Mouse (Mus musculus) heart, adult 2 months (tissue): ENCODE results near the gene Gpx8. TPM values are rescaled to one million over a fixed set of nuclear protein-coding genes. Genes with fewer than 3 reads are reported as not detected.
A peak's percentile ranks its signal among the peaks of the same experiment; 100 is the strongest.
"Not testable (repeated sequence)": the region's sequence is repeated elsewhere in the genome, so short reads cannot be mapped to it uniquely, and the experiment has no call there.

Source experiments
- DNase-seq, 2 experiments: peaks; one replicate each; pipeline ENCODE4 v3.0.0; 2021
- H3K27ac ChIP-seq: fragments of 200-600 bp; 2 replicates; pipeline ENCODE4 v1.8.1; 2022
- H3K27me3 ChIP-seq: fragments of 200-500 bp; 2 replicates; pipeline ENCODE4 v1.6.1; 2012; ENCODE audit warnings: mild to moderate bottlenecking, low read length, inconsistent platforms, mixed read lengths; ENCODE audit not compliant: control insufficient read depth, insufficient read depth
- H3K36me3 ChIP-seq: fragments of 200-500 bp; 2 replicates; pipeline ENCODE4 v1.6.1; 2012; ENCODE audit warnings: low read length, inconsistent platforms; ENCODE audit not compliant: control insufficient read depth, insufficient read depth
- H3K4me1 ChIP-seq: fragments of 200-500 bp; 2 replicates; pipeline ENCODE4 v1.6.1; 2011; ENCODE audit warnings: low read length; ENCODE audit not compliant: control insufficient read depth, insufficient read depth
- H3K4me3 ChIP-seq: fragments of 200-600 bp; 2 replicates; pipeline ENCODE4 v1.8.1; 2022
- H3K79me2 ChIP-seq: fragments of 200-500 bp; replicated peaks from 2 replicates; pipeline ENCODE4 v1.6.1; 2012; ENCODE audit warnings: mild to moderate bottlenecking, inconsistent platforms, low read length, moderate library complexity, mixed read lengths; ENCODE audit not compliant: control insufficient read depth, insufficient read depth
- H3K9ac ChIP-seq: fragments of 200-500 bp; 2 replicates; pipeline ENCODE4 v1.6.1; 2012; ENCODE audit warnings: low read depth, mild to moderate bottlenecking, control low read depth, inconsistent platforms, low read length, mixed read lengths
- CTCF ChIP-seq: fragments of 200-600 bp; IDR thresholded peaks from 2 replicates; pipeline ENCODE4 v1.8.1; 2022; ENCODE audit warnings: antibody characterized with exemption, mild to moderate bottlenecking, moderate library complexity
- EP300 ChIP-seq: fragments of 200-500 bp; IDR thresholded peaks from 2 replicates; pipeline ENCODE4 v1.6.1; 2011; ENCODE audit warnings: low read depth, low read length, control low read depth; ENCODE audit not compliant: insufficient read depth
- POLR2A ChIP-seq: fragments of 200-500 bp; IDR thresholded peaks from 2 replicates; pipeline ENCODE4 v1.6.1; 2011; ENCODE audit warnings: mild to moderate bottlenecking, low read depth, low read length, control low read depth; ENCODE audit not compliant: insufficient read depth
- WGBS: fragments of 180-500 bp; shearing (Covaris S2); methylation state at CpG from one replicate; pipeline ENCODE4 v1.1.7; 2018; 5-methylcytosine and 5-hydroxymethylcytosine counted together
- intact Hi-C: fragments of 180-260 bp; cut with DNase I; formaldehyde crosslinking; loops from one replicate; pipeline ENCODE4 v1.15.1; 2025
- polyA plus RNA-seq: library from polyadenylated mRNA; depleted of rRNA; stranded (reverse); fragments of >200 nt; gene quantifications from 2 replicates; pipeline ENCODE4 v1.2.3, GENCODE M21; 2012
- total RNA-seq, 2 experiments: library from RNA; stranded (reverse); gene quantifications; 2 replicates each; pipeline ENCODE4 v1.2.3; 2021

The Gpx8 gene
- total and polyA plus RNA-seq, 3 experiments, result 9.5 to 37.9 (median 37.1) TPM

DNA sequence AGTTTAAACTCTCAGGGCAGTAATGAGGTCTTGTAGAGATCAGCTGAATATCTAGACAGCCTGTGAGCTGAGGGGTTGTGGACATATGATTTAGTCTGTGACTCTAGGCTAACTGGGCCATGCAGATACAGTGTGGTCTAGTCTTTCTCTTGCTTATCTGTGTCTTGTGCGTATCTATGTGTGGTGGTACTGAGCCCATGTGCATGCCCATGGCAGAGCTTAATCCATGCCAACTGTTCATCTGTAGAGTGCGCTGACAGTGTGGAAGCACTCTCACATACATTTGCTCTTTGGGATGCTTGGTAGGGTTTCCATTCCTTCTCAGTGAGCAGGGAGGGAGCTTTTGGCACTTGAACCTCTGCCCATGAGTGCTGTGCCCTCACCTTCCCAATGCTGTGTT lies 24.7 kb downstream of the Gpx8 start:
- Histone ChIP-seq H3K4me3 (no peak overlapping the region), H3K27ac (no peak overlapping the region), H3K9ac (no peak overlapping the region), H3K27me3 (peaks cover 5% of the 10 kb centered on the region; the same call in 1 of the 2 replicates), H3K79me2 (no peaks in the 10 kb centered on the region), H3K36me3 (no peaks in the 10 kb centered on the region), H3K4me1 (no peaks in the 10 kb centered on the region)
- intact Hi-C loops, result no loop called here
- DNase-seq, result no peak
- whole genome bisulfite sequencing, result 79% methylated on average over 2 of the region's 2 CpGs
- TF ChIP-seq CTCF, result no peak
- no peak for TF ChIP-seq EP300
- TF ChIP-seq POLR2A, result no peak

DNA sequence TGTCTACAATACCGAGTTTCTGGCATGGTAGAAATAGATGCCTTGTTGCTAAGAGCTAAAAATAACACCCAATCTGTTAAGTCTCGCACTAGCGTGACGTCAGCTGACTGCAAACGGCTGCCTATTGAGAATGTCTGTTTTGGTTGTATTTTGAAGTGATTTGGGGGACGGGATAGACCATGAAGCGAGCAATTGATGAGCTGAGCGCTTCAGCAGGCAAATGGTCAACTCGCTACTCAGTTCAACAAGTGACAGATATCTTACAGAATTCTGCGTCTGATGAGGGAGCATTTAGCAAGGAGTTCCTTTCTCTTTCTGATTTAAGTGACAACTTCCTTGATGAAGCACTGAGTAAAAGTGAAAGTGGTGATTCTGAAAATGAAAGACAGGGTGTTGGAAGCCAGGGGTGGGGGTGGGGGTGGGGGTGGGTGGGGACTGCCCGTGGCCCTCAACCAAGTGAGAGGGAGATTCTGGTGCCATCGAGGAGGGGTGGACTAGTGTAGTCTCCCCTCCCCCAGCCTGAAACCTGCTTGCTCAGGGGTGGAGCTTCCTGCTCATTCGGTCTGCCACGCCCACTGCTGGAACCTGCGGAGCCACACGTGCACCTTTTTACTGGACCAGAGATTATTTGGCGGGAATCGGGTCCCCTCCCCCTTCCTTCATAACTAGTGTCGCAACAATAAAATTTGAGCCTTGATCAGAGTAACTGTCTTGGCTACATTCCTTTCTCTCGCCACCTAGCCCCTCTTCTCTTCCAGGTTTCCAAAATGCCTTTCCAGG lies 32.8 kb downstream of the Gpx8 start:
- H3K79me2 ChIP-seq, DNase-seq, H3K36me3 ChIP-seq, H3K4me1 ChIP-seq, intact Hi-C loops, H3K27me3 ChIP-seq, H3K27ac ChIP-seq: not testable (repeated sequence)
- Histone ChIP-seq H3K4me3 (peak overlapping the region; percentile 30), H3K9ac (peak overlapping the region; percentile 57)
- WGBS, result 18% methylated on average over 20 of the region's 20 CpGs

DNA sequence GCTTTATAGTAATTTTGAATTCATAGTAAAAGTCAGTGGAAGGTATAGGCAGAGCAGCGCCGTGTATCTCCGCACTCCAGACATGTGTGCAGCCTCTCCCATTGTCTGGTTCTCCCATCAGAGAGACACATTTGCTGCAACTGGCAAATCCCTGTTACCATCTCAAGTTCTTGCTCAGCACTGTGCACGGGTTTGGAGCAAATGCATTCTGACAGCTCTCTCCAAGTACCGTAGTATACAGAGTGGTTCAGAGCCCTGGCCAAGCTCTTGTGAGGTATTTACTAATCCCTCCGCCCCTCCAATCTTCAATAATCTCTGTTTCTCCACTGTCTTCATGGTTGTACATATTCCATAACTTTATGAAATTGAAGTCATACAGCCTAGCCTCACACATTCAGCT lies 33.5 kb downstream of the Gpx8 start:
- Histone ChIP-seq H3K27me3 (no peaks in the 10 kb centered on the region), H3K4me3 (no peak overlapping the region), H3K4me1 (no peaks in the 10 kb centered on the region; the same call in none of the 2 replicates), H3K79me2 (no peaks in the 10 kb centered on the region), H3K36me3 (no peaks in the 10 kb centered on the region), H3K9ac (no peak overlapping the region), H3K27ac (no peak overlapping the region)
- TF ChIP-seq CTCF (no peak), EP300 (no peak), POLR2A (no peak)
- intact Hi-C loops, result no loop called here
- WGBS, result 73% methylated on average over 6 of the region's 6 CpGs
- DNase-seq, result no peak

DNA sequence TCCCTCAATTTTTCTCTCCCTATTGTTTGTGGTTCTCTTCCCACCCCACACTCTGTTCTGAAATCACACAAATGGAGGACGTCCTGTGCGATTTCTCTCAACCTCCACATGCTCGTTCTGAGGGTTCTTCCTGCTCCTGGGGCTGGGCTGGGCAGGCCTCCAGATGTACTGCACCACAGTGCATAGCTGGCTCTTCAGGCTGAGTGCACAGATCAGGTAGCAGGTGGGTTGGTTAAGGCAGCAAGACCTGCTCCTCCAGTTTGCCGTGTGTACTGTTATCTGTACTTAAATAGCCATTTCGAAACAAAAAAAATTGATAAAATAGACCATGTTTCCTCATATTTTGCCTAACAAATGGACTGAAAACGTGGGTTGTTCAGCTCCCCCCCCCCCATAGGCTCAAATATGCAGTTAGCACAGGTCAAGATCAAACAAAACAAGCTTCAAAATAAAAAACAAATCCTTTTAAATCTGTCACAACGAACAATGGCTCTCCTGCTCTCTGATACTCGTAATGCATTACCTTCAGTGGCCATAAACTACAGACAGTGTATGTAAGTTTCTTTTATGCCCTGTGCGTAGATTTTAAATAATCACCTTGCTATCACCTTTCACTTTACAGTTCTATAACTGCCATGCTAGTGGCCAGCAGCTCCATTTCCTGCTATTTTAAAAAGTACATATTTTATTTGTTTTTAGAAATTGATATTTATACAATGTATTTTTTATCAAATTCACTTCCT lies 45.5 kb downstream of the Gpx8 start:
- 64% methylated on average over 9 of the region's 9 CpGs for WGBS
- H3K9ac ChIP-seq, result no peak overlapping the region
- no peaks in the 10 kb centered on the region for H3K36me3 ChIP-seq
- intact Hi-C loops, result no loop called here
- no peaks in the 10 kb centered on the region for H3K79me2 ChIP-seq
- H3K27me3 ChIP-seq, result peaks cover 20% of the 10 kb centered on the region
- no peak overlapping the region for H3K27ac ChIP-seq
- no peak overlapping the region for H3K4me3 ChIP-seq
- no peak for DNase-seq
- H3K4me1 ChIP-seq, result no peaks in the 10 kb centered on the region
- no peak for TF ChIP-seq POLR2A
- no peak for TF ChIP-seq CTCF
- TF ChIP-seq EP300, result no peak

DNA sequence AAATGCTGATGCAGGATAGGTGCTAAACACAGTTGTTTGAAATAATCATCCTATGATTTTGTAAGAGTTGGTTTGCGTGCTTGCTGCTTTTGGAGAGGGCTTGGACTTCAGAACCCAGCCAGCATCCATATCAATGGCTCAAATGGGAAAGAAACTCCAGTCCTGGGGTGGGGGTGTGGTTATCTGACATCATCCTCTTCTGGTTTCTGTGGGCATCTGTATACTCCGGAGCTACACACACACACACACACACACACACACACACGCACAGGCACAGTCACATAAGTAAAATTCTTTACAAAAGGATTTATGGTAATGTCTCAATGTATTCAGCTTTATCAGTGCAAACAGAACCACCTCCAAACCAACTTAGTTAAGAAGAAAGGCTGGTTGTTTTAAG lies 46.1 kb downstream of the Gpx8 start:
- Histone ChIP-seq H3K27ac (no peak overlapping the region), H3K4me3 (no peak overlapping the region), H3K27me3 (peaks cover 20% of the 10 kb centered on the region), H3K4me1 (no peaks in the 10 kb centered on the region), H3K79me2 (no peaks in the 10 kb centered on the region), H3K9ac (no peak overlapping the region), H3K36me3 (no peaks in the 10 kb centered on the region)
- TF ChIP-seq CTCF, result no peak
- TF ChIP-seq EP300, result no peak
- TF ChIP-seq POLR2A, result no peak
- intact Hi-C loops, result no loop called here
- 84% methylated on average over 3 of the region's 3 CpGs for WGBS
- no peak for DNase-seq
